Mouse (Mus musculus): ENCODE measurements around the gene Gm21915. TPM values are rescaled to one million over a fixed set of nuclear protein-coding genes. Genes with fewer than 3 reads are reported as not detected.

The Gm21915 gene
- total RNA-seq, 2 experiments from 2014 or later = not detected

GRCm38 (mm10) chr9:40652757-40653156 is 17.7 kb upstream of the Gm21915 start:
- no peak for ATAC-seq (replicated peaks; ENCODE audit: low FRiP score, poor library complexity, severe bottlenecking)

DNA sequence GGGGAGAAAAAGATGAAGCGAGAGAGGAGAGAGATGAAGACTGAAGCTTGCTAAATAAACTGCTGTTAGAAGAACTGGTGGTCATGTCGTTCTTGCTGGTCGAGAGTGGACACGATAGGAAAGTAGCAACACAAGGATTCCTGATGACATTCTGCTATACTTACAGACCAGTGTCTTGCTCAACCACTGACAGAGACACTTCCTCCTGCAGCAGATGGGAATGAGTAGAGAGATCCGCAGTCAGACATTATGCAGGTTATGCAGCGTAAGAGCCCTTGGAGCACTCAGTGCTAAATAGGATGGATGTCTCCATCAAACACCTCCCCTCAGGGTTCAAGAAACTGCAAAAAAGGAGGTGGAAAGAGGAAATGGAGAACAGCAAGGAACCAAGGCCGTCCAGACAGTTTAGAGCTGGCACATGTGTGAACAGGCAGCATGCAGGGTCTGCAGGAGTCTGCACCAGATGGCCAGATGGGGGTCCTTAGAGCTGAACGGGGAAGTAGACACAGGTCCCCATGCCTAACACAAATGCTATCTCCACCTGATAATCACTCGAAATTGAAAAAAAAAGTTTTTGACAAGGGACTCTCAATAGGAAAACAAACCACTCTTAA is 4.1 kb upstream of the Gm21915 start:
- no peak for ATAC-seq (replicated peaks; ENCODE audit: low FRiP score, poor library complexity, severe bottlenecking)

GRCm38 (mm10) chr9:40671323-40671930 is 1.0 kb downstream of the Gm21915 start:
- no peak for ATAC-seq (replicated peaks; ENCODE audit: low FRiP score, poor library complexity, severe bottlenecking)

GRCm38 (mm10) chr9:40675203-40675958 is 5.0 kb downstream of the Gm21915 start:
- no peak for ATAC-seq (replicated peaks; ENCODE audit: low FRiP score, poor library complexity, severe bottlenecking)

- no peak for ATAC-seq (replicated peaks; ENCODE audit: low FRiP score, poor library complexity, severe bottlenecking)
These were observed 8.2 kb downstream of the Gm21915 start for GRCm38 (mm10) chr9:40678653-40679052.

DNA sequence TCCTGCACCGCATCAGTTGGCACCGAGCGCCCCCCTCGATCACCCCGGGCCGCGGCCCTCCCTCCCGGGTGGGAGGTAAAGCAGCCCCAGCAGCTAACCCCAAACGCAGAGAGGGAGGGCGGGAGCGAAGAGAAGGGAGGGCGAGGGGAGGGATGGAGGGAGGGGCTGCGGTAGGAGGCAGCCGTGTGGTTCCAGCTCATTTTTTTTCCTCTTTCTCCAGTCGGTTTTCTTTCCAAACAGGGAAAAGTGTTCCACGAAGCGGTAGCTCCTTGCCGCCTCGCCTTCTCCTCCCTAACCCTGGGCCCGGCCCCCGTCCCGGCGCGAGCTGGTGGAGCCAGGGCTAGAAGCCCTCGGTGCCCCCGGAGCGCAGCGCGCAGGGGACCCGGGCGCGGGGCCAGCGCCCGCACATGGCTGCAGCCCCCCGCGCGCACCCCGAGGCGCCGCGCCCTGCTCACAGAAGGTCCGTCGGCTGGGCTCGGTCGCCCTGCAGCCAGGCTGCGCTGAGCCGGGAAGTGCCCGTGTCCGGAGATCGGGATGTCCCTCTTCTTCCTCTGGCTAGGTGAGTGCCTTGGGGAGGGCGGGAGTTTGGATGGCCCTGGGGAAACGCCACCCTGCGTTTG is 15.5 kb downstream of the Gm21915 start, which contains the start of gene Clmp:
Gene Clmp, plus strand, starts transcription at position 162 of the 620 bp plus-strand sequence.
- ATAC-seq (replicated peaks; ENCODE audit: low FRiP score, poor library complexity, severe bottlenecking) = no peak

- ATAC-seq (replicated peaks; ENCODE audit: low FRiP score, poor library complexity, severe bottlenecking) = no peak
These were observed 16.0 kb downstream of the Gm21915 start for GRCm38 (mm10) chr9:40686421-40686899.

DNA sequence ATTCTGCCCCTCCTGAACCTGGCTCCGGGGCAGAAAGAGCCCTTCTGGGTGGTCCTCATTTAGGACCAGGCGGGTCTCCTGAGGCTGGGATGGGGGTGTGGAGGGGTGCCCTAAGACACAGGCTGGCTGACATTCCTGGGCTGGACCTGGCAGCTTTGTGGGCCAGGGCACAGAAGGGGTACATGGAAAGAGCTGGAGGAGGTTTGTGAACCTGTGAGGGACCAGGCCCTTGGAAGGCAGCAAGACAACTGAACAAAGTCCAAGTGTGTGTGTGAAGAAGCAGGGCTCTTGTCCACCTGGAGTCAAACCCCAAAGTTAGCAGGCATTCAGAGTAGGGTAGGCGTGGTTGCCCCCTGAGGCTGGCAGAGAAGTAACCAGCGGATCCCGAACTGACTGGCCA is 16.6 kb downstream of the Gm21915 start:
- no peak for ATAC-seq (replicated peaks; ENCODE audit: low FRiP score, poor library complexity, severe bottlenecking)

DNA sequence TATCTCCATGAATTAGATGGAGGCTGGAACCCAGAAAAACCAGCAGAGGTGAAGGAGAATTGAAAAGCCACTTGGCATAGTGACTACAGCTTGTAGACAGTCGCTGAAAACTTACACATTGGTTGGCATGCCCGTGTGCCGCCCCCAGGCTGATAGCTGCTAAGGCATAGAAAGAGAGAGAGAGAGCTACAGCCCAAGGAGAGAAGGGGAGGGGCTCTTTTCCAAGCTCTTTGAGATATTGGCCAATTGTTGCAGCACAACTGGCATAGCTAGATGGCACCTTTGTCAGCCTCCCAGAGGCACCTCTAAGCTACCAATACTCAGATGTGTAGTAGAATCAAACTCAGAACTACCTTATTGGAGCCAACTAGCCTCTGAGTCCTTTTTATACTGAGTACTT is 17.1 kb downstream of the Gm21915 start:
- no peak for ATAC-seq (replicated peaks; ENCODE audit: low FRiP score, poor library complexity, severe bottlenecking)

- no peak for ATAC-seq (replicated peaks; ENCODE audit: low FRiP score, poor library complexity, severe bottlenecking)
These were observed 20.1 kb downstream of the Gm21915 start for GRCm38 (mm10) chr9:40690511-40690910.

GRCm38 (mm10) chr9:40693026-40693425 is 22.6 kb downstream of the Gm21915 start:
- no peak for ATAC-seq (replicated peaks; ENCODE audit: low FRiP score, poor library complexity, severe bottlenecking)

GRCm38 (mm10) chr9:40693768-40694167 is 23.4 kb downstream of the Gm21915 start:
- ATAC-seq (replicated peaks; ENCODE audit: low FRiP score, poor library complexity, severe bottlenecking) = no peak

DNA sequence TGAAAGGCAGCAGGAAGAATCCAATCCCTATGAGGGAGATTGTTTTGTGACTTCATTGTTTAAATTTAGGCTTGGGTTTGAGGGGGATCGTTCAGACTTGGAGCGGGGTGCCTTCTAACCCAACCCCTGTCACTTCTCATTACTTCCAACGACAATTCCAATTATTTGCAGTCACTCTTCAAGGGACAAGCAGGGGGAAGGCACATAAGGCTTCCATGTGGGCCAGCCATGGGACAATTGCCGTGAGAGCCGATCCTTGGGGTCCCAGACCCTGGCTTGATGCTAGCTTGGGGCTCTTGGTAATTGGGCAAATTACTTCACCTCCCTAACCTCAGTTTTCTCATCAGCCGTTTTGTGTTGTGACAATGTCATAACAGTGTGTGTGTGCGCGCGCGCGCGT is 23.9 kb downstream of the Gm21915 start:
- no peak for ATAC-seq (replicated peaks; ENCODE audit: low FRiP score, poor library complexity, severe bottlenecking)

DNA sequence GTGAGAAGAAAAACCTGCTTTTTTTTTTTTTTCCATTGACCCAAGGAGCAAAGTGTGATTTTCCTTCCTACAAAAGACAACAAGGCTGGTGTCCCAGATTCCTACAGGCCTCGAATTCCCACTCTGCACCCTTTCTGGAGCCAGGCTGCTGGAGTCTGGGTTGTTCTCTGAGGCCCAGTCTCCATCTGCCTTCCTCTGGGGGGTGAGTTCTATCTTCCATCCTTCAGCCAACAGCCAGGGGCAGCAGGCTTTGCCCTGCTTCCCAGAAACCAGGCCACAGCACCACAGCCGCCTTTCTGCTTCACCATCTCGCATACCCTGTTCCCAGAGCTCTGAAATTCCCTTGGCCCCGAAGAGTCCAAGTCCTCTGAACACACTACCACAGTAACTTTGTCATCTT is 25.7 kb downstream of the Gm21915 start:
- no peak for ATAC-seq (replicated peaks; ENCODE audit: low FRiP score, poor library complexity, severe bottlenecking)

DNA sequence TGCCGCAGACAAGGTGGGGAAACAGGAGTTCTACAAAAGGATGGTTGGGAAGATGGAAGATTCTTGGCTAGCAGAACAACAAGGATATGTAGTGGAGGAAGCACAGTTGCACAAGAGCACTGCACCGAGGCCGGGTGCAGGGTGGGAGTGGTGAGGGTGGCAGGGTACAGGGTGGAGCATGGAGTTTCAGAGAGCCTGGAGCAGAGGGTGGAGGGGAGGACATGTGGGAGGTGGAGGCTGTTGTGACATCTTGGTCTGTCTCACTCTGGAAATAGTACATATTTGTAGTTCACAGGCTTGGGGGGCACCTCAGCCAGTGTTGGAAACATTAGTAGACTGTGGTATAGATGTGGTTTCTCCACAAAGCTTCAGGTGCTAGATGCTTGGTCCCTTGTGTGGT is 28.8 kb downstream of the Gm21915 start:
- no peak for ATAC-seq (replicated peaks; ENCODE audit: low FRiP score, poor library complexity, severe bottlenecking)

- no peak for ATAC-seq (replicated peaks; ENCODE audit: low FRiP score, poor library complexity, severe bottlenecking)
These were observed 29.8 kb downstream of the Gm21915 start for GRCm38 (mm10) chr9:40700253-40700652.

DNA sequence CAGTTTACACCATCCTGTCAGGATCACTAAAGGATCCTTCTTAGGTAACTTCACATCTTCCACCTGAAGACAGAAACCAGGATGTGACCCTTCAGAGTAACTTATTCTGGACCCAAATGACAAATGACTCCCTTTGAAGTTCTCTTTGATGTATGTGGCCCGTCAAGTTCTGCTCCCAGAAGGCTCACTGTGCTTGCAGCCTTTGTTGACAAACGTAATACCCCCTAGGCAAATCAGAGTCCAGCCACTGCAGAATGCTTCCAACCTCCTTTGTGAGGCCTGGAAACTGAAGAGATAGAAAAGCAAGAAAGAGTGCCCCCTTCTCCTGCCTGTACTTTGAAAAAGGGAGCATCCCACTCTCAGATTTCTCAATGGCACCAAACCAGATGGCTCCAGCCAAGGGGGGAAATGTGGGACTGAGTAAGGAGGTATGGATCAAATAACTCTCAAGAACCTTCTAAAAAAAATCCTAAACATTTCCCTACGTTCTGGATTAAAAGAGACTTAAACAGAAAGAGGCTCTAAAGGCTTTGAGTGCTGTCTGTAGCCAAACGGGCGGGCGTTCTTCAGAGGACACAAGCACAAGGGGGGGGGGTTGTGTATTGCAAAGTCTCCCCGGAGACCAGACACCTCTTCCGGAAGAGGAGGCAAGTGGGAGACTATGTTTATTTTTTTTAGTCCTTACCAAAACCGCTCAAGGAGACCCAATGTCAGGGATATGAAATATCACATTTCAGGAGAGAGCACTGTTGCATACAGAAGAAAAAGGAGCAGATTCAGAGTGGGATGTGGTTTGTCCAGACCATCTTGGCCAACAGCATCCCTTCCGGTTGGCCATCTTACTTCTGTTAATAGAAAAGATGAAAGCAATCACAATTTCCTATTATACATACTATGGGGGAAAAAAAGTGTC is 34.2 kb downstream of the Gm21915 start:
- ATAC-seq (replicated peaks; ENCODE audit: low FRiP score, poor library complexity, severe bottlenecking) = no peak

- no peak for ATAC-seq (replicated peaks; ENCODE audit: low FRiP score, poor library complexity, severe bottlenecking)
These were observed 38.2 kb downstream of the Gm21915 start for GRCm38 (mm10) chr9:40708448-40709140.

DNA sequence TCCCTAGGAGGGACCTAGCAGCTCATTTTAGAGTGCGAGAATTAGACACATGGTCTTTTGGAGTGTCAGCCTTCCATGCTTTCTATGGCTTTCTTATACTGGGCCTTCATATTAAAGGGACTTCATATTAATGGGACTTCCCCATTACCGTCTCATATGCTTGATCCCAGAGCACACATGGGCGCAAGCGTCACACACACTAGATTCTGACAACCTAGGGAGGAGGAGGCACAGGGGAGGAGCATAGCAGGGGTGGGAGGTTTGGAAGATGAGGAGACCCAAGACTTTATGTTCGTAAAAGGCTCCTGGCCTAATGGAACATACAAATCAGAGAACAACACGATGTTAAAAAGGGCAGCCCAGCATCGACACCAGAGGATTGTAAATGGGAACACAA is 38.7 kb downstream of the Gm21915 start:
- ATAC-seq (replicated peaks; ENCODE audit: low FRiP score, poor library complexity, severe bottlenecking) = no peak
